Mouse (Mus musculus) G1E (cell line): Measurements from ENCODE around the gene Fgfr2. TPM values are rescaled to one million over a fixed set of nuclear protein-coding genes. Genes with fewer than 3 reads are reported as not detected.

Source experiments
- ATAC-seq: 2 replicates; pipeline ENCODE4 v1.8.0; 2016; ENCODE audit warnings: mild to moderate bottlenecking; ENCODE audit not compliant: insufficient number of reproducible peaks, poor library complexity, low FRiP score, severe bottlenecking; ENCODE audit errors: extremely low read depth
- DNase-seq: peaks from one replicate; pipeline ENCODE4 v3.0.0; 2012; ENCODE audit warnings: low spot score
- H3K27me3 ChIP-seq: 2 replicates; pipeline ENCODE4 v1.6.1; 2012; ENCODE audit warnings: mild to moderate bottlenecking, low read length, inconsistent platforms; ENCODE audit not compliant: insufficient read depth
- H3K36me3 ChIP-seq: replicated peaks from 2 replicates; pipeline ENCODE3; 2012; ENCODE audit warnings: mild to moderate bottlenecking, inconsistent platforms
- H3K4me1 ChIP-seq: 2 replicates; pipeline ENCODE4 v1.6.1; 2012; ENCODE audit warnings: low read depth, low read length, inconsistent platforms, mixed read lengths; ENCODE audit not compliant: insufficient read depth
- H3K4me3 ChIP-seq: 2 replicates; pipeline ENCODE4 v1.5.1; 2012; ENCODE audit warnings: low read depth, mild to moderate bottlenecking, inconsistent platforms, low read length, moderate library complexity, mixed read lengths
- H3K9me3 ChIP-seq: replicated peaks from 2 replicates; pipeline ENCODE4 v1.6.1; 2012; ENCODE audit warnings: inconsistent platforms
- CTCF ChIP-seq: IDR thresholded peaks from 2 replicates; pipeline ENCODE4 v1.5.1; 2012; ENCODE audit warnings: low read depth, low read length, inconsistent platforms, mixed read lengths
- GATA1 ChIP-seq: IDR thresholded peaks from 2 replicates; pipeline ENCODE4 v1.6.1; 2012; ENCODE audit warnings: borderline replicate concordance, low read length, inconsistent platforms, mixed read lengths
- GATA2 ChIP-seq: IDR thresholded peaks from 2 replicates; pipeline ENCODE4 v1.6.1; 2012; ENCODE audit warnings: low read depth, low read length, inconsistent platforms, borderline replicate concordance
- POLR2AphosphoS5 ChIP-seq: IDR thresholded peaks from 2 replicates; pipeline ENCODE4 v1.6.1; 2012; ENCODE audit warnings: low read depth, low read length, inconsistent platforms; ENCODE audit not compliant: insufficient replicate concordance
- TAL1 ChIP-seq: conservative IDR thresholded peaks from 2 replicates; pipeline ENCODE4 v1.6.1; 2012; ENCODE audit warnings: low read depth, low read length, inconsistent platforms, mixed read lengths
- polyA plus RNA-seq: library from polyadenylated mRNA; stranded (reverse); fragments of >175 nt; gene quantifications from 2 replicates; pipeline ENCODE4 v1.2.3, GENCODE M21; 2012
- total RNA-seq, 2 experiments: library from RNA; stranded (forward) in 1 of 2; stranded (reverse) in 1 of 2; fragments of 200-1000 nt in 1 of 2; fragments of >200 nt in 1 of 2; fragmentation: Nextera tagmentation in 1 of 2; gene quantifications; 2 replicates each; pipeline ENCODE4 v1.2.3; 2014 to 2017

Fgfr2 gene
- total and polyA plus RNA-seq, 3 experiments: 0.22 TPM; not detected in 2

DNA sequence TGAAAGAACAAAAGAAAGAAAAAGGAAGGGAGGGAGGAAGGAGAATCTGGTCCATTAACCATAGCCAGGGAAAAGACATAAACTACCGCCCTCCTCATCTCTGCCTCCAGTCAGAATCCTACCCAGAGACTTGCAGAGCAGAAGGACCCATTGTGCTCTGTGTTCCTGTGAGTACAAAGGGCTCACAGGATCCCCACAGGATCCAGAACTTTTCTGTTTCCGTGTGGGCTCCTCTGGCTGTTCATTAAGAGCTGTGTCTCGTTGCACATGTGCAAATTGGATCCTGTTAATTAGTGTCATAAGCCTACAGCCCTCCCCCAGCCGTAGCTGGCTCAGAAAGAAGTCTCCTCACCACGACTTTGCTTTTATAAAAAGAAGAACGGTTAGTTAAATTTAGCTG lies 2390.2 kb downstream of the Fgfr2 start:
- Histone ChIP-seq H3K4me1 (no peaks in the 10 kb centered on the region), H3K4me3 (no peak overlapping the region), H3K9me3 (peaks cover 78% of the 10 kb centered on the region), H3K36me3 (no peaks in the 10 kb centered on the region), H3K27me3 (no peaks in the 10 kb centered on the region)
- DNase-seq (no peak), ATAC-seq (no peak)
- no peak for TF ChIP-seq POLR2AphosphoS5
- TF ChIP-seq GATA1: no peak
- TF ChIP-seq CTCF: no peak
- no peak for TF ChIP-seq TAL1
- no peak for TF ChIP-seq GATA2

DNA sequence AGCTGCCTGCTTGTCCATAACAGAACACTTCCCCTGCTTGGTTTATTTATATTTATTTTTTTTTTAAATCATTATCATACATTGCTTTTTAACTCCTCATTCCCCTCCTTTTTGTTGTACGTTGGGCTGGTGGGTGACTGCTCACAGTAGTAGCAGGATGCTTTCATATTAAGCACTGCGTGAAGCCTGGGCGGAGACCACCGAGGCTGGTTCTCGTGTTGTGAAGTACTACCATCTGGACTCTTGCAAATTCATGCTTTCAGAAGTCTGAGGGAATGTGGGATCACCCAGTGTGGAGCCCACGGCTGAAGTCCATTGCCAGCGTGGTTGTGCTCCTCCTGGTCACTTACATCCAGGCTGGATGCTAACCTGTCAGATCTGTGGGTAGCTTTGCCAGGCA lies 2391.4 kb downstream of the Fgfr2 start:
- Histone ChIP-seq H3K9me3 (peaks cover 78% of the 10 kb centered on the region), H3K27me3 (no peaks in the 10 kb centered on the region), H3K36me3 (no peaks in the 10 kb centered on the region), H3K4me3 (no peak overlapping the region), H3K4me1 (no peaks in the 10 kb centered on the region)
- DNase-seq (no peak), ATAC-seq (no peak)
- TF ChIP-seq GATA2: no peak
- TF ChIP-seq GATA1: no peak
- TF ChIP-seq TAL1: no peak
- no peak for TF ChIP-seq CTCF
- TF ChIP-seq POLR2AphosphoS5: no peak

DNA sequence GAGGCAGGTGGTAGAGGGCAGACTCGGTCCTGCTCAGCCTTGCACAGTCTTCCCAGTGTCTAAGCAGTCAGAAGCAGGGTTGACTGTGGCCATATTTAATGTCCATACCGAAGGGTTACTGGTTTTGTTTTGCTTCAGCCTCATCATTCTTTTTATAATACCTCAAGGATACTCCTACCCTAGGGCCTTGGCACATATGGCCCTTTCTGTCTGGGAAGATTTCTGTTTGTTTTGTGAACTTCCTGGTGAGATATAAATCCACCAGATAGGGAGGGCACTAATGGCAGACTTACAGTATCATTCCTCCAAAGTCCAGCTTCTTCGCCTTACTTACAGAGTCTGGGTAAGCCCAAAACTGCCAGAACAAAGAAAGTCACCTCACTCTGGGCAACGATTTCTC lies 2395.6 kb downstream of the Fgfr2 start:
- Histone ChIP-seq H3K27me3 (no peaks in the 10 kb centered on the region), H3K4me3 (no peak overlapping the region), H3K36me3 (no peaks in the 10 kb centered on the region), H3K9me3 (peaks cover 88% of the 10 kb centered on the region), H3K4me1 (no peaks in the 10 kb centered on the region)
- ATAC-seq: no peak
- DNase-seq: no peak
- TF ChIP-seq TAL1: no peak
- no peak for TF ChIP-seq GATA2
- no peak for TF ChIP-seq POLR2AphosphoS5
- no peak for TF ChIP-seq GATA1
- TF ChIP-seq CTCF: no peak

DNA sequence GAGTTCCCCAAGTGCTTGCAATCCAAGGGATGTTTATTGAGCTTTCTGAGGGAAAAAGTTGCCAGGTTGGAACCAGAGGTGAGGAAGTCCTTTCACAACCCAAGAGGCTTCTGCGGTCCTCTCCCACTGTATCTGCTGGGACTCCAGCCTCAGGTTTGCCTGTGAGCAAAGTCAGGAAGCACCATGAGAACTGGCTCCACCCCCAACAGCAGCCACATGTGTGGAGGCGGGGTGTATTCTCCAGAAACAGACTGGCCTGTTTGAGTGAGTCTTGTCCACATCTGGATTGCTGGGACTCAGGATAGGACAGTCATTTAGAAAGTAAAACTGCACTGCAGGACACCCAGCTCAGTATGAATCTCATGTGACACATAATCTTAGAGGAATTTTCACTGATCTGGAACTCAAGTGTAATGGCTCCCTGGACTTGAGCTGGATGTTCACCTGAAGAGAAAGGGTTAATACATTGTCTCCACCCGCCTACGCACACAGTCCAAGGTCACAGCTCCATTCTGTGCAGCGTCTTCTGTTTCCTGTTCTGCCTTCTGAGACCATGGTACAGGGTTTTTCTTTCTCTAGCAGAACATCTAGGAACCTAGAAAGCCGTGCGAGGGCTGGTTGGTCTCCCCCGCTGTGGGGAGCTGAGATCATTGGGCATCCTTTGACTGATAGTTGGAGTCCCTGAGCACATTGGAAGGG lies 2396.3 kb downstream of the Fgfr2 start:
- Histone ChIP-seq H3K36me3 (no peaks in the 10 kb centered on the region), H3K9me3 (peaks cover 90% of the 10 kb centered on the region), H3K27me3 (no peaks in the 10 kb centered on the region), H3K4me1 (no peaks in the 10 kb centered on the region), H3K4me3 (no peak overlapping the region)
- TF ChIP-seq POLR2AphosphoS5 (no peak), TAL1 (no peak), GATA2 (no peak), GATA1 (no peak), CTCF (no peak)
- no peak for DNase-seq
- no peak for ATAC-seq

DNA sequence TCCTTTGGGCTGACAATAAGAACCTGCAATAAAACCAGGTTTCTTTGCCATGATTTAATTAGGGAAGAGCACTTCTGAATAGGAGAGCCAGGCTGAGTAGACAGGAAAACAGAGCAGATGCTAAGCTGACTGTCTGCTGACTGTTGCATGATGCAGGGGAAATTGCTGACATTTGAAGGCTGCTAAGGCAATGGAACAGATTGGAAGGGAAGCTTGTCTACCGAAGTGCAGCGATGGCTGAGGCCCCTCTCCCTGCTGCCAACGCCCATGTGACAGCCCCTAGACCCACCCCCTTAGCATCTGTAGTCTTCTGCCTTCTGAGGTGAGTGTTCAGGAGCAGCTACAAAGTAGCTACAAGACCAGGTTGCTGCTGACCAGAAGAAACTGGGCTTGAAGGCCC lies 2397.0 kb downstream of the Fgfr2 start:
- Histone ChIP-seq H3K27me3 (no peaks in the 10 kb centered on the region), H3K4me1 (no peaks in the 10 kb centered on the region), H3K9me3 (peaks cover 91% of the 10 kb centered on the region), H3K36me3 (no peaks in the 10 kb centered on the region), H3K4me3 (no peak overlapping the region)
- DNase-seq: no peak
- ATAC-seq: no peak
- no peak for TF ChIP-seq GATA1

DNA sequence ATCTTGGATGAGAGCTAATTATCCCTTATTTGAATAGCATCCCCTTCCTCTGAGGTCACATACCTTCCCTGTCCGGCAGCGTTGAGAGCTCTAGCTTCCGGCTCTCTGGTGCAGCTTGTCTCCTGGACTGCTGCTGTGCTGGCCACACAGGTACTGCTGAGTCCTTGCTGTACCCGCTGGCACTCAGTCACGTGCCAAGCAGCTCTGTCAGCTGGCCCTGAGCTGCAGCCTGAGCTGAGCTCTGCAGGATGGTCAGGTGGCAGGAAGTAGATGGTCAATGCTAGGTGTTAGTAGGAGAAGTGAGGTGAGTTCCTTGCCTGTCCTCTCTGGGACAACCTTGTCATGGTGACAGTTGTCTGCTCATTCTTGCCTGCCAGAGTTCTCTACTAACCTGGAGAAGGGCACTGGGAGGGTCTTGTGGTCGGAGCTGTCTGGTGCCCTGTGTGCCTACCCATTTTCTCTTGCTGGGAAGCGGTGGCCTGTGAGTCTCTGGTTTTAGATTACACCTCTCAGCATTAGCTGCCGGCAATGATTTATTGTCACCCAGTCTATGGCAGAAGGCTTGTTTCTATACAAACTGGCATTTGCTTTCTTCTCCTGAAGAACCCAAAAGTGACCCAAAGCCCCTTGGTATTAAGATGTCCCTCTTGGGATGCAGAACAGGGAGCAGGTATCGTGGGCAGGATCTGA lies 2402.4 kb downstream of the Fgfr2 start:
- Histone ChIP-seq H3K27me3 (no peaks in the 10 kb centered on the region), H3K4me1 (no peaks in the 10 kb centered on the region), H3K4me3 (no peak overlapping the region; the same call in 1 of the 2 replicates), H3K9me3 (peaks cover 92% of the 10 kb centered on the region), H3K36me3 (no peaks in the 10 kb centered on the region)
- DNase-seq (no peak), ATAC-seq (no peak)
- TF ChIP-seq CTCF (no peak), POLR2AphosphoS5 (no peak), GATA1 (no peak), GATA2 (no peak), TAL1 (no peak)

DNA sequence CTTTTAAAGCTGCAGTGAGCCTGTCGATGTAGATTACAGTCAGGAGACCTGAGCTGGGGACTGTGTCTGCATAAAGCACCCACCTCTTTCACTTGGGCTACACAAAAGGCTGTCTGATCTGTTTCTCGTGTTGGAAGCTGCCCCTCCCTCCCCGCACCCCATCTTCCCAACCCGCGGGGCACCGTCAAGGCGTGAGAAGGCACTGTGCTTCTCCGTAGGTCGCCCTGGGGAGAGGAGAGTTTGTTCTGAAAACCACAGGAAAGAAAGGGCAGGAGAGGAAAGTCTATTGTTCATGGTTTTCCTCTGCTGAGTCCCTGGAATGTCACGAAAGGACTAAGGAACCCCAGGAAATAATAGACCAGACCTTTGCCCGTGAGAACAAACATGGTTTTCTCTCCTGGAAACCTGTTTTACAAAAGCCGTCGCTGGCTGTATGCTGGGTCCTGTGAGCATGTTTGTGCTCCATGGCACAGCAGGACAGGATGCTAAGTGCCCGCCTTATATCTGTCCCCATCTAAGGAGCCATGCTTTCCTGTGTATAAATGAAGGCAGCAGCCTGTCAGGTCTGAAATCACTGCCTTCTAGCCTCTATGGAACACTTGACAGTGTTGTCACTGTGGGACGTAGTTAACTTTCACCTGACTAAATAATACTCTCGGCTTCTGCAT lies 2403.1 kb downstream of the Fgfr2 start:
- Histone ChIP-seq H3K36me3 (no peaks in the 10 kb centered on the region), H3K4me3 (no peak overlapping the region), H3K4me1 (no peaks in the 10 kb centered on the region), H3K9me3 (peaks cover 92% of the 10 kb centered on the region), H3K27me3 (no peaks in the 10 kb centered on the region)
- ATAC-seq: no peak
- TF ChIP-seq GATA2: no peak
- no peak for TF ChIP-seq POLR2AphosphoS5
- no peak for TF ChIP-seq GATA1
- TF ChIP-seq CTCF: no peak
- TF ChIP-seq TAL1: no peak
- no peak for DNase-seq
